Mouse (Mus musculus) NIH3T3 (cell line): ENCODE data around the gene Trhde.
A peak's percentile ranks its signal among the peaks of the same experiment; 100 is the strongest.

Experiments used
- DNase-seq: peaks from one replicate; pipeline ENCODE4 v3.0.0-alpha.2; 2012; ENCODE audit warnings: low read depth

The Trhde gene

DNA sequence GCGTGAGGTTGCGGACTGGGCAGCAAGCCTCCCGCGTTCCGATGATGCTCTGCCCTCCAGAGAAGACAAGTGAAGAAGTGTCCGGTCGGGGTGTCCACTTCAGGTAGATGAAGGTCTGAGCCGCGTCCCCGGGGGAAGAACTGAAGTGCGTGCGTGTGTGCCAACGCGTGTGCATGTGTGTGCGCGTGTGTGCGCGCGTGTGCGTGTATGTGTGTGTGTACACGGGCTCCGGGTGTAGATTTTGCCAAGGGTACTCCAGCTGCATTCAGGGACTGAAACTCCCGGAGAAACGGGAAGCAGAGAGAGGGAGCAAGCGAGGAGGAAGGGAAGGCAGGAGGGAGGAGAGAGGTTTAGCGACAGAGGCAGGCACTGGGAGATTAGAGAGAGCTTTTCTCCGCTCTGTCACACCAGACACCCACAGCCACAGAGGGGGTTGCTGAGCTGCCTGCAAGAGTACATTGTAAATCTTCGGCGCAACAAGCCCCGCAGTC is at the start of gene Trhde:
TSS of gene Trhde (minus strand) at position 147 of the 491 bp plus-strand sequence.
- peak; percentile 20 for DNase-seq

DNA sequence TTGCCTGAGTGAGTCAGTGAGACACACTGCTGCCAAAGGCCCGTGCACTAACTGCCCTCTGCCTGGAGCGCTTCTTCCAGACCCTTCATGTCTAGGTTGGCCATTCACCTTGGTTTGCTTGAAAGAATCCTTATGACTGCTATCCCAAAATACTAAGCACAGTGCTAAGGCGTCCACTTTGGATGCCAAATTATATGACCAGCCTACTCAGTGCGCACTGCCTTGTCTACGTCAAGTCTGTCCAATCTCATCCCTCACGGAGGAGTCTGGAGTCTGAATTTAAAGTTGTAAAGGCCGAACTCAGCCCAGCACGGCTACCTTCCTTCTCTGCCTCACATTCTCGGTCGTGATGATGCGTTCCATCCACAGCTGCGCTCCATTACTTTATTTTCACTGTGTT is 39.9 kb upstream of the Trhde start:
- no peak for DNase-seq

DNA sequence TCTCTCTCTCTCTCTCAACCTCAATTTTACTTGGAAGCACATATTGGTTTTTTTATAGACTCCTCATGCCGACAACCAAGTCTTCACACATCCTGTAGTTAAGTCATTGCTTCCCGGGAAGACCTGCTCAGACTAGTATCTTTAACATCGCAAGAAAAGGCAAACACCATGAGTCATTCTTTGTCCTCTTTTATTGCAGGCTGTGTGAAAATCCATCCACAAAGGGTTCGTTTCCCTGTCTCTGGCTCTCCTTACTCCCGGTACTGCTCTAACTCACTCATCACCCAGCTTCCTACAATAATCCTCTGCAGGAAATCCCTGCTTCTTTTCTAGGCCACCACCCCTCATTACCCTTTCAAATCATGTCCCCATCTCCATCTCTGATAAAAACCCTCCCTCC is 39.3 kb upstream of the Trhde start:
- DNase-seq: no peak

DNA sequence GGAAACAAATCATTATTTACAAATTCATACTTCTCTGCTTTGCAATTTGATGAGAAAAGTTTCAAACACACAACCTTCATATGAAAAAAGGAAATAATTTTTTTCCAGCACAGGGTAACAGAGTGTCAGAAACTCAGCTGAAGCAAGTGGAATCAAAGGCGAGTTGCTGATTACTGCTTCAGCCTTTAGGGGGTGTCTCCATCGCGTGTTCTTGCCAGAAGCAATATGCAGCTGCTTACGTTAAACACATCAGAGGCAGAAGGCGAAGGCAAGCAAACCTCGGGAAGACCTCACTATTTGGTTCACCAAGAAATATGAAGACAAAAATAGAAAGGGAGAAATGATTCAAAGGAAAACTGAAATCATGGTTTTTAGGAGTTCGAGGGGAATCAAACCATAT is 29.2 kb upstream of the Trhde start:
- peak; percentile 28 for DNase-seq

DNA sequence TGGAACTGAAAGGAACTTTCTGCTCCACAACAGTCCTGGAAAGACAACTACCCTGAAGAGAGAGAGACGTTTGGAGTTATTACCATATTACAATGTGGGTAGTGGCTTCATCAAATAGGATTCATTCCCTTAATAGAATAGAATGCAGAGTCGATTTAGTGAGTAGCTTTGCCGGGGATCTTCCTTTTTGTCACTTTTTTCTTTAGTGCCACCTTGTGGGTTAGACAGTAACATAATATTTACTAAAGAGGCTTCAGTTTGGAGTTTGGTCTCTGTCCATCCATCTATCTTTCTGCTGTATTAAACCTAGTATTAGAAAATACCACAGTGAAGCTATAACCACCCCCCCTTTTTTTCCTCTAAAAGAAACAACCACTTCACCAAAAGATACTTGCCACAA is 6.7 kb upstream of the Trhde start:
- DNase-seq: peak; percentile 25

DNA sequence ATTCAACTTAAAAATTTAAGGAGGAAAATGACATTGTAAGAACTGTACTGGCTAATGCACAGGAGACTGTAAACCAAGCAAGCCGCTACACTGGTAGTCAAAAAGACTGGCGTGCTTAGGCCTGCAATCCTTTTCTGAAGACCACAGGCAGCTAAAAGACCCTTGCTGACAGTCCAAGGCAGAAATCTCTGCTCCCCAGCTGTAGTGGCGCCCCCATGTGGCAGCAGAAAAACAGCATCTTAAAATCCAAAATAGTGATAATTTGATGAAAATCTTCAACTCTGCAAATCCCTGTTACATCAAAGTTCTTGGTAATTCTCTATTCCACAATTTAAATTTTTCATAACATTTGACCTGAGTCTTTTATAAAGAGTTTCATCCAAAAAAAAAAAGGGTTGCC is 3.8 kb upstream of the Trhde start:
- DNase-seq: peak; percentile 49

DNA sequence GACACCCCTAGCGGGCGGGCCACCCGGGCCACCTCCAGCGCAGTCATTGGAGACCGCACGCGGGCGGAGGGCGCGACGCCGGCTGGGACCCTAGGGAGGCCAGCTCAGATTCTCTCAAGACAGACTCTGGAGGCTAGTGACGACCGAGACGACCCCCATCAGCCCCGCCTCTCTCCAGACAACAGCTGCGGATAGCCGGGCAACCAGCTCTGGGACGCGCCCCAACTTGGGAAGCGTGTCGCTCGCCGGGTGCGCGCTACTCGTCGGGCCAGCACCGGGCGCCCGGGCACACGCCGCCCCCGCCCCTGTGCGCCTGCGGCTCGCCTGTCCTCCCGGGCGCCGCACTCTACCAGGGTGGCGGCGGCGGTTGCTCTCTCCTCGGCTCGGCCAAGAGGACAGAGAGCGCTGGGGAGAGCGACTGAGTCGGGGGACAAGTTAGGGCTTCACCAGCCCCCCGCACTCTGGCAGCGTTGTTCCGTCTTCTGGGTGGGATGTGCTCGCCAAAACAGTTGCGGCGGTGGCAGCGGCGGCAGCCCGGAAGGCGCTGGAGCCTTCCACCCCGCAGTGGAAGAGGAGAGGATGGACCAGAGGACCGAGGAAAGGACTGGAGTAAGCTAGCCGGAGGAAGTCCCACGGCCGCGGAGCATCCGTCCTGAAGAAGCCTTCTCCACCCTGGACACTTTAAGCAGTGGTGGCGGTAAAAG is 498 bp downstream of the Trhde start:
- peak; percentile 19 for DNase-seq

DNA sequence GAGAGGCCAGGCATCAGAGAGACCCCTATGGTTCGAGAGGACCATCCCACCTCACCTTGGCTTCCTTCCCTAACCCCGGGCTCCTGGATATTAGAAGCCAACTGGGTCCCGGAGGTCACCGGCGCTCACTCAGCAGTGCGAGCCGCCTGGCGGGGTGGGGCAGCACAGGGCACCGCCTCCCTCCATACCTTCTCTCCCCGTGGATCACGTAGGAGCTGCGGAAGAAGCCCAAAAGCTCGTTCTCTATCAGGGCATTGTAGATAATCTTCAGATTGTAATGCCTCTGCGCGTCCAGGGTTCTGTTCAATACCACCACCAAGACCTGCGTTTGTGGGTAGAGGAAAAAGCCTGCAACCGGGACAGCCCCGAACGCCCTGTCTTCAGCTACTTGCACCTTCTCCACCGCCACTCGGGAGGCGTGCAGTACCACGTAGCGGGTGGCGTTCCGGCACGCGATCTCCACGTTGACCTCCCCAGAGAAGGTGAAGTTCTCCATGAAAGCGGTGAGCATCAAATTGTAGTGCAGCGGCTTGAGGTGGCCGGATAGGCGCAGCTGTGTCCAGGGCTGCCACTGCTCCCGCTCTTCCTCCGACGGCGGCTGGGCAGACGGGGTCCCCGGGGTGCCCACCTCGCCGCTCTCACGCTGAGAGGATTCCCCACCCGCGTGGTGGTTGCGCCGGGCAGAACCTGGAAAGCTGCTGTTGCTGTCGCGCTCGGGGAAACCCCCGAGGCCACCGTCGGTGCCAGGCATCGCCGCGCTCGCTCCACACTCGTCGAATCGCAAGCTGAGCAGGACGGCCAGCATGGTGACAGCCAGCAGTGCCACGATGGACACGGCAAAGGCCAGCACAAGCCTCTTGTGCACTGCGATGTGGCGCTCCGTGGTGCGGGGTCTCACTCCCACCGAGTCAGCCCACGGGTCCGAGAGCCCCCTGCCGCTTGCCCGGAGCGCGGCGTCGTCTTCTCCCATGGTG is 1.5 kb downstream of the Trhde start:
- DNase-seq: no peak

DNA sequence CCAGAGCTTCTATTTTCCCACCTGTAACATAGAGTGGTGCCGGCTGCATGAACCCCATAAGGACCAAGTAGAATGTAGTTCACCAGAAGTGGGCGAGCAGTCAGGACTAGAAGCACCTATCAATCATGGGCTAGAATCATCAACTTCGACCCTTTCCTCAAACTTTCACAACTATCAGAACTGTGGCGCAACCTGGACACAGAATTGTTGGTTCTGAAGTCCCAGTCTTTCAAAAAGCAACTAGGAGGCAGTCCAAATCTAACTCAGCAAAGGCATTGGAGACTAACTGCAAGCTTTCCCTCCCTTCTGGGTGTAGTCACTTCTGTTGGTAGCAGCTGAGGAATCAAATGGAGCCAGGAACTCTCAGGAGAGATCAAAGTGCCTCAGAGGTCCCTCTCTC is 2.6 kb downstream of the Trhde start:
- DNase-seq: peak; percentile 61

DNA sequence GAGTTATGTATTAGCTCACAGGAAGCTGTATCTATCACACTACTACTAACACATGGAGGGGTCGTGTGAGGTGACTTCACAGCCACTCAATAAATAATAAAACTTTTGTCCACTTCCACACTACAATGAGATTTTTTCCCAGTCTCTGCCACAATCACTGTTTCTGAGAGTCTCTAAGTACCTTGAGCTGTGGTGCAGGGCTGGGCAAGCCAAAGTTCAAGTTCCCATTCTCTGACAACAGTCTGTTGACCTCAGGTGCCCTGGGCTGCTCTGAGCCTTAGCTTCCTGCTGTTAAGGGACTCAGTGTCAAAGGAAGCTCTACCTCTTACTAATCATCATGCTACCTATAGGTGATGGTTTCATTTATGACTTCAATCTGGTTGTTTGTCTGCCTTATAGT is 3.3 kb downstream of the Trhde start:
- DNase-seq: no peak

DNA sequence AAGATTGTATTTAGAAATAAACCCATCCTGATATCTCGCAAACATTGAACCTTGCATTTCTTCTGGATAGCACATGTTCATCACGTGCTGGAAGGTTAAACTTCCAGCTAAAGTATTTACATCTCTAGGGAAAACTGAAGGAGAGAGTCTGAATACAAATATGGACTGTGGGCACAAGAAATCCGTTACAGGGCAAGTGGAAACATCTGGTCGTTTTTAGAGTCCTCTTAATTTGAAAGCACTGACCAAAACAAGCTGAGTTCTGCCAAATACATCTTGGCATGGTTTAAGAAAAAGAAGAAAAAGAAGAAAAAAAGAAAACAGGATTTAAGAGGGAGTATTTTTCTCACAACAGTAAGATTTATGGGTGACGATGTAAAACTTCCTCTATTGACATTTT is 3.9 kb downstream of the Trhde start:
- peak; percentile 80 for DNase-seq

DNA sequence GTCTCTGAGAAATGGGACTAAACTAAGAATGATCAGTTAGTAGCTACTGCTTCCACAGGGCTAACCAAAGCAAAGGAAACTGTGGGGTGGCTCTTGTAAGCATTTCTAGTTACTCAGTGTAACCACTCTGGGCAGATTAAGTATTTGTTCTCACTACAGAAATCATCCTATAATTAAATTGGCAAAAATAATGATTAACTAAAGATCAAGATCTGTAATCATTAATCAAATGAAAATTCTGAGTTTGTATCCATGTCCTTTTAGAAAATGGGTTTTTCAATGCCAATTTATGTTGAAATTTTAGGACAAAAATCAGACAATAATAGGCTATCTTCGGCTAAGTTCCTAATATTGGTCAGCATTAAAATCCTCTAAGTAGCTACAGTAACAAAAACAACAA is 4.4 kb downstream of the Trhde start:
- no peak for DNase-seq

DNA sequence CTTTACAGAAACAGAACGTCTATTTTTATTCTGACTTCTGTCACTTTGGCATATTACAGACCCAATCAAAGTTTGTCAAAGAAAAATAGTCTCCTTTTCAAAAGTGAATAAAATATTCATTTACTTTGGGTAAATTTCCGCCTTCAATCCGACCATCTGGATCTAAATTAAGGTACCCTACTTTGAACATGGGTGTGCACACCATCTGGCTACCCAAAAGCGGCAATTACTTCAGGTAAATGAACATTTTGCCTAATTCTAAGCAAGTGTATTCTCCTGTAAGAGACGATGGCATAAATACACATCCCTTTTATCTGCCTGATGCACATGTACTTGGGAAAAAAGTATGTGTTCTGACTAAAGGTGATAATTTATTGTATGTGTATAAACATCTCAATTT is 5.2 kb downstream of the Trhde start:
- no peak for DNase-seq

DNA sequence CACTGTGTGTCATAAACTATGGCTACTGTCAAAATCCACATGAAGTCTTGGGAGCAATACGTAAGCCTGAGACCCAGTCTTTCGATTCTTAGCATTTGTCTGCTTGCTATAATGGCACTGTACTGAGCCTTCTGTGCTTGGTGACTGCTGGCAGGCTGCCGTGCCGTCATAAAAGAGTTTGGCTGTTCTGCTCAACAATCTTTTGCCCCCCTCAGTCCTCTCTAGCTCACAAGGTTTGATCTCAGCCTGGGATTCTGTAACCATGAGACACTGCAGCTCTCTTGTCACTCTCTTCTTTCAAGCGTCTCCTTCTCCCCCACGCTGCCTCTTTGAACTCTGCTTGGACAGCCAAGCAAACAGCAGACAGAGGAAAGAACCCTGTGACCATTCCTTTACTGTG is 7.9 kb downstream of the Trhde start:
- no peak for DNase-seq

DNA sequence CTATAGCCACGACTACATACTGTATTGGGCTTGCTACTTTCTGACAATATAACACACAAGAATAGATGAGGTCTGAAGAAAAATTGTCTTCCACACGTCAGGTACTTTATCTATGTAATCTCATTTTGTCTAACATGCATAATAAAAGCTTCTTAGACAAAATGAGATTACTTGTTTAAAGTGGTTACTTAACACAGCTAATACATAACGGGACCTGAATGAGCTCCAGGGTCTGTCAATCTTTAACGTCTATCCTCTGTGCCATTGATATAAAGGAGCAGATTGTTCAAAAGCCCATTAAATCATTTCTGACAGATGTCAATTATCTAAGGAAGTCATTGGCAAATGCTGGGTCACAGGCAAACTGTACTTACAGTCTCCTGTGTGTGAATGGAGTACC is 36.2 kb downstream of the Trhde start:
- no peak for DNase-seq

DNA sequence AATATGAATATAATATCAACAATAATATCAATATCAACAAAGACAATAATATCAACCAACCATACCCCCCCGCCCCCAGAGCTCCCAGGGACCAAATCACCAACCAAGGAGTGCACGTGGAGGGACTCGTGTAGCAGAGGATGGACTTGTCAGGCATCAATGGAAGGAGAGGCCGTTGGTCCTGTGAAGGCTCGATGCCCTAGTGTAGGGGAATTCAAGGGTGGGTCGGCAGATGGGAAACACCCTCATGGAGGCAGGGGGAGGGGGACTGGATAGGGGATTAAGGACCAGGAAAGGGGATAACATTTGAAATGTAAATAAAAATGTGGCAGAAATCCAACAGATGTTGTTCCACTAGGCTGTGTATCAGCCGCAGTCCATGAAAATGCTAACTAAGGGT is 40.0 kb downstream of the Trhde start:
- DNase-seq: no peak

DNA sequence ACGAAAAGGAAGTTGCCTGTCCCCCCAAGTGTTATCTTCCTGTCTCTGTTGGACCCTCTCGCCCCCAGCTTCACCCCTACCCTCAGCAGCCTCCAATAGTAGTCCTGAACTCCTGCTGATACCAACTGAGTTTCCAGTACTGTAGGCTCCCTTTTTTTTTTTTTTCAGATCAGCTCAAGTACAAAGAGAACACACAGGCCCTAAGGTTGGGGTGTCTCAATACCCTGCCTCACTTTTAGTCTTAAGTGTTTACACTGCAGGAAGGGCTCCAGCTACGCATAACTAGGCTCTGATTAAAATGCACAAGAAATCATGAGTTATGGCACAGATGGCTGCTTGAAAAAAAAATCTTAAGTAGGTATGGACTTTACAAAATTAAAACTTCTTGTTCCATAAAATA is 42.9 kb downstream of the Trhde start:
- no peak for DNase-seq

DNA sequence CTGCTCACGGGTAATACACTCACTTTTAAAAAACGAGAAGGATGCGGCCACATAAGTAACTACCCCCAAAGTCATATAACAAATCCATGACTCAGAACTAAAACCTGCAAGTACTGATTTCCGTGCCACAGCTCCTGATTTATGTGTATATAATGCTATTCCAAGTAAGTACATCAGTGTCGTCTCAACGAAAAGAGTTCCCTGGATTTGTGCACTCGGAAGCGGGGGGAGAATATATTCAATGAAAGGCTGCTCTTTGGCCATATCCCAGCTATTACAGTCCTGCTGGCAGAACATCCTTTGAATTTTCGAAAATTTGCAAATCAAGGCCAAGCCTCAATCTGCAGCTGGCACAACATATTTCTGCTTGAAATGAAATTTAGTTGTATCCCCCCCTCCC is 43.5 kb downstream of the Trhde start:
- peak; percentile 74 for DNase-seq

DNA sequence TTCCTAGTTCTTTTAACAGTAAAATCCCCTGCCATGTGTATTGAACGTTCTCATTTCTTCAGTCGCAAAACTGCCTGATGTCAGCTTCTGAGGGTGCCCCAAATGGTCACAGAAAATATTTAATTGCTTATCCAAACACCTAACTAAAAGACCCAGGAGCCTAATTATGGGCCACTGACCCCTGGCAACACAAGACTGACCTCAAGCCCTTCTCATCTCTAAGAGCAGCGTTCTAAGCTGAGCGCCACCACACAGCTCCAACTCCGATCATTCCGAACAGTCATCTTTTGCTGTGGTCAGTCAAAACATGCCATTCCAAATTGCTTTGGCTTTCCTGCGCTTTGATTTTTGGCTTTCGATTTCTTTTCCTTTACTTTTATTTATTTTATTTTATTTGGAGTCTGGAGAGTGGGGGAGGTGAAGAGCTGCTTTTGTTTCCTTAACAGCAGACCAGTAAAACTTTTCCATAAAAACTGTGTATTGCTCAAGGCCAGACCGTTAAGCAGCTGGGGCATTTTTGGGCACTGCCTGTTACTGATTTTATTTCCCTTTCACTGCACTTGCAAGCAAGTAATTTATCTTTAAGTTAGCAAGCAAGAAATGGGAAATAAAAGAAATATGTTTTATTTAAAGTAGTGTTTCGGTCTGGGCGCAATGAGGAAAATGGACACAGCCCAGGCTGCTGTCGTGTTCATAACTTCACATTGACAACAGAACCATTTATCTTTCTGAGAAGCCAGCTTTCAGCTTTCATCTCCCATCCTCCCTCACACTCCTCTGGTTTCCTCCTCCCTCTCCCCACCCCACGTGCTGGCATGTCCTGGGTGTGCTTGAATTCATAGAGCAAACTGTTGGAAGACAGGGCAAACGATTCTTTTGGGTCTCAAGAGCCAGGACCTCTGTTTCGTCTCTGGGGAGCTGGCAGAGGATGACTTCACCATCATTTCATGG is 59.1 kb downstream of the Trhde start:
- peak; percentile 78 for DNase-seq

DNA sequence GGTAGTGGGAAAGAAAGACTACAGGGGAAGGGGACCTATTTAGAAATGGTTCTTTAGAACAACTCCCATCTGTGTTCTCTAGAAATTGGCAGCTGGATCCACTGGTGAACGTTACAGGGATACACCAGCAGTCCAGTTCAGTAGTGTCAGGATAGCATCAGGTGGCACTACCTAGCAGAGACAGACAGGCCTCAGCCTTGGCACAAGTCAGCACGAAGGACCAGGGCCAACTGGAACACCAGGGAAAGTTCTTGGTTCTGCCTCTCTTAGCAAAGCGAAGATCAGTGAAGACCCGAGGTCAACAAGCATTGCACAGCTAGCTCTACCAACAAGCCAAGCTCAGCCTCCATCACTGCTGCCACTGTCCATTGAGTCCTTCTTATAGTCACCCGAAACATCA is 62.2 kb downstream of the Trhde start:
- DNase-seq: no peak

DNA sequence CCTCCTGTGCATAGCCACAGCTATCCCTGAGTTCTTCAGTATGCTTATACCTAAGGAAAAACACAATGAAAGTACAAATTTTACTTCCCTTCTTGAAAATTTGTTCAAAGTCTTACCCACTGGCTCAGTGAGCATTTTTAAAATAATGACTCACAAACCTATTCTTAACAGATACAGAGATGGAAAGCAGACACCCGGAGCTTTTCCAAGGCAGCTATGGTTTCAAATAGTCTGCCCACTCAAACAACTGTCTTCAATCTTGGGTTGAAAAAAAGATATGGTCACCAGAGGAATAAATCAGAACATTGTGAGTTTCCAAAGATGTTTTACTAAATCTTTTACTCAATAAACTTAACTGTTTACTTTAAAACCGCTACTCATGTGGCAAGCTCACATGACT is 64.5 kb downstream of the Trhde start:
- DNase-seq: peak; percentile 62

DNA sequence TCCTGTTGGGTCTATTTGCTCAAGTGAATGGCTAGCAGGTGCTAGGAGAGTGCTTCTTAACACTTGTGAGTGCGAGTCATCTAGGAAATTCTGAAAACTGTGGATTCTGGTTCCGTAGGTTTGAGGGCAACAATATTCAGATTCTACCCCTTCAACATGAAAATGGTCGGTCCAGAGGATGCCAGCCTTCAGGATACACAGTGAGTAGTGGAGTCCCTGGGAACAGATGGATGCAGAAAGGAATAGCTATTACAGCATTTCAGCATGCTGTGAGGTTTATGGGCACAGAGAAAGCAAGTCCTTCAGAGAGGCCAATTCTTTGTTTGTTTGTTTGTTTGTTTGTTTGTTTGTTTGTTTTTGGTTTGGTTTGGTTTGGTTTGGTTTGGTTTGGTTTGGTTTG is 65.7 kb downstream of the Trhde start:
- no peak for DNase-seq
